Mouse (Mus musculus): ENCODE results near the gene Rps6kb2.

The Rps6kb2 gene

GRCm38 (mm10) chr19:4162646-4163542 is at the start of gene Rps6kb2:
Gene Rps6kb2 (minus strand): TSS chr19:4163354.
- DNase-seq (ENCODE audit: low spot score): peak; percentile 93

GRCm38 (mm10) chr19:4211891-4212588 is 48.9 kb upstream of the Rps6kb2 start:
- no peak for DNase-seq (ENCODE audit: low spot score)

- no peak for DNase-seq (ENCODE audit: low spot score)
Measured at GRCm38 (mm10) chr19:4208563-4208962, 45.4 kb upstream of the Rps6kb2 start.

- peak; percentile 72 for DNase-seq (ENCODE audit: low spot score)
Measured at GRCm38 (mm10) chr19:4206971-4207370, 43.8 kb upstream of the Rps6kb2 start.

- DNase-seq (ENCODE audit: low spot score): no peak
Measured at GRCm38 (mm10) chr19:4204889-4205288, 41.7 kb upstream of the Rps6kb2 start.

GRCm38 (mm10) chr19:4203604-4204326 is 40.6 kb upstream of the Rps6kb2 start:
- no peak for DNase-seq (ENCODE audit: low spot score)

GRCm38 (mm10) chr19:4203148-4203547 is 40.0 kb upstream of the Rps6kb2 start:
- DNase-seq (ENCODE audit: low spot score): no peak

GRCm38 (mm10) chr19:4202149-4202548 is 39.0 kb upstream of the Rps6kb2 start:
- no peak for DNase-seq (ENCODE audit: low spot score)

- peak; percentile 91 for DNase-seq (ENCODE audit: low spot score)
Measured at GRCm38 (mm10) chr19:4201291-4201909, 38.2 kb upstream of the Rps6kb2 start, which contains the start of gene Rad9a. Gene Rad9a (minus strand): TSS chr19:4201662.

GRCm38 (mm10) chr19:4197180-4197579 is 34.0 kb upstream of the Rps6kb2 start:
- no peak for DNase-seq (ENCODE audit: low spot score)

GRCm38 (mm10) chr19:4196548-4196947 is 33.4 kb upstream of the Rps6kb2 start:
- DNase-seq (ENCODE audit: low spot score): no peak

GRCm38 (mm10) chr19:4196048-4196447 is 32.9 kb upstream of the Rps6kb2 start:
- DNase-seq (ENCODE audit: low spot score): no peak

GRCm38 (mm10) chr19:4194776-4195650 is 31.9 kb upstream of the Rps6kb2 start:
- no peak for DNase-seq (ENCODE audit: low spot score)

- no peak for DNase-seq (ENCODE audit: low spot score)
Measured at GRCm38 (mm10) chr19:4194021-4194724, 31.0 kb upstream of the Rps6kb2 start.

- no peak for DNase-seq (ENCODE audit: low spot score)
Measured at GRCm38 (mm10) chr19:4193129-4193528, 30.0 kb upstream of the Rps6kb2 start.

- no peak for DNase-seq (ENCODE audit: low spot score)
Measured at GRCm38 (mm10) chr19:4192251-4192985, 29.3 kb upstream of the Rps6kb2 start.

GRCm38 (mm10) chr19:4191528-4192250 is 28.5 kb upstream of the Rps6kb2 start, which contains the start of gene Ppp1ca:
Gene Ppp1ca (plus strand): TSS chr19:4192065.
- peak; percentile 98 for DNase-seq (ENCODE audit: low spot score)

- no peak for DNase-seq (ENCODE audit: low spot score)
Measured at GRCm38 (mm10) chr19:4190831-4191334, 27.7 kb upstream of the Rps6kb2 start, which contains the start of gene Tbc1d10c. Gene Tbc1d10c (minus strand): TSS chr19:4191284.
